Mouse (Mus musculus): ENCODE measurements at regions not wholly inside any gene's neighbourhood (a gene's known extent, or its start where the extent isn't known, plus 50 kb on each side); places are given as distances from the start of the nearest gene placed in this dataset.

GRCm38 (mm10) chr2:131676736-131677135, 114.7 kb upstream of the Adra1d start:
- H3K4me2 ChIP-seq = no peak overlapping the region
- 67% methylated on average over 1 of the region's 1 CpGs for WGBS

DNA sequence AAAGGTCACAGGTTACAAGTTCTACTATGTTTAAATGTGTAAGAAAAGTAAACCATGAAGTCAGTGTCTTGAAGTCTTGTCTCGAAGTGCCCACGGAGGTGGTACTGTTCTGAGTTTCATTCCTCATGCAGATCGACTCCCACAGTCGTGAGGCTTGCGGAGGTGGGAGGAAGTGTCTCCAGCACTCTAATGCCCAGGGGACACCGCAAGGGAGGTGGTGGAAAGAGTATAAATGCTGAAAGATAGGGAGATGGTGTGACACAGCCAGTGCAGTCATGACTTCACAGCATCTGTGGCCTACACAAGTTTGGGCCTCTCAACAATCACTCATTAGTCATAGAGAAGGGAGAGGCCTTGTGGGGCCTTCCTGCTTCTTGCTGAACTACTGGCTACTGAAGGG, 112.8 kb upstream of the Adra1d start:
- no peak for TF ChIP-seq CTCF (IDR thresholded peaks at IDR 0.05; ENCODE audit: low read depth)
- Histone ChIP-seq H3K4me1 (ENCODE audit: insufficient read depth) (no peaks in the 10 kb centered on the region), H3K27me3 (ENCODE audit: insufficient read depth, low read length) (no peaks in the 10 kb centered on the region), H3K27ac (ENCODE audit: low read depth) (no peak overlapping the region), H3K4me3 (ENCODE audit: low read depth, low read length) (no peak overlapping the region), H3K36me3 (ENCODE audit: insufficient read depth) (no peaks in the 10 kb centered on the region), H3K9me3 (ENCODE audit: low read depth, low read length) (no peaks in the 10 kb centered on the region), H3K4me2 (no peak overlapping the region), H3K9ac (no peak overlapping the region)
- ATAC-seq (ENCODE audit: insufficient read depth) (no peak), DNase-seq (no peak)
- WGBS = 82% methylated on average over 6 of the region's 6 CpGs

More at GRCm38 (mm10) chr2:131676736-131677135, 114.7 kb upstream of the Adra1d start:
- H3K9ac ChIP-seq = no peak overlapping the region
- no peak for ATAC-seq (ENCODE audit: insufficient read depth)
- no peaks in the 10 kb centered on the region for H3K9me3 ChIP-seq (ENCODE audit: low read depth, low read length)
- H3K4me1 ChIP-seq (ENCODE audit: insufficient read depth) = no peaks in the 10 kb centered on the region
- TF ChIP-seq CTCF (IDR thresholded peaks at IDR 0.05; ENCODE audit: low read depth) = no peak
- H3K36me3 ChIP-seq (ENCODE audit: insufficient read depth) = no peaks in the 10 kb centered on the region
- no peak overlapping the region for H3K27ac ChIP-seq (ENCODE audit: low read depth)
- no peak for DNase-seq
- no peak overlapping the region for H3K4me3 ChIP-seq (ENCODE audit: low read depth, low read length)
- H3K27me3 ChIP-seq (ENCODE audit: insufficient read depth, low read length) = no peaks in the 10 kb centered on the region

DNA sequence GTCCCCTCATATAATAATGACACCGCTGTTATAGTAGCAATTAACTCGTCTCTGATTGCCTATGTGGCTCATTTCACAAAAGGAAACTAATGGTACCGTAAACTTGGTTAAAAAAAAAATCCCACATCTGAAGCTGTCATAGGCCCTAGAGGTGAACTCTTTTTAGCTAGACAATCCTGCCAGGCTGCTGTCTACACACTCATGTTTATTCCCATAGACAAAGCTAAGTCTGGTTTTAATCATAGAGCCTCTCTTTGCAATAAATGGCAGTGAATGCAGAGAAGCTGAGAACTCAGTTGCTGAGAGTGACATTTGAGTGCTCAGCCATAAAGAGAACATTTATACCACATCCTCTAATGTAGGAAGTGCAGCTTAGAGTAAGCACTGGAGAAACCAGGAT, 111.3 kb upstream of the Adra1d start:
- Histone ChIP-seq H3K27ac (ENCODE audit: low read depth) (no peak overlapping the region), H3K4me3 (ENCODE audit: low read depth, low read length) (no peak overlapping the region), H3K4me2 (no peak overlapping the region), H3K9ac (no peak overlapping the region), H3K9me3 (ENCODE audit: low read depth, low read length) (no peaks in the 10 kb centered on the region), H3K36me3 (ENCODE audit: insufficient read depth) (no peaks in the 10 kb centered on the region), H3K27me3 (ENCODE audit: insufficient read depth, low read length) (no peaks in the 10 kb centered on the region), H3K4me1 (ENCODE audit: insufficient read depth) (no peaks in the 10 kb centered on the region)
- ATAC-seq (ENCODE audit: insufficient read depth) = no peak
- DNase-seq = no peak
- no peak for TF ChIP-seq CTCF (IDR thresholded peaks at IDR 0.05; ENCODE audit: low read depth)
- 67% methylated on average over 3 of the region's 3 CpGs for WGBS

GRCm38 (mm10) chr2:131672646-131673045, 110.6 kb upstream of the Adra1d start:
- H3K27ac ChIP-seq (ENCODE audit: low read depth) = no peak overlapping the region
- no peaks in the 10 kb centered on the region for H3K9me3 ChIP-seq (ENCODE audit: low read depth, low read length)
- no peaks in the 10 kb centered on the region for H3K4me1 ChIP-seq (ENCODE audit: insufficient read depth)
- H3K4me2 ChIP-seq = no peak overlapping the region
- no peaks in the 10 kb centered on the region for H3K27me3 ChIP-seq (ENCODE audit: insufficient read depth, low read length)
- no peak overlapping the region for H3K4me3 ChIP-seq (ENCODE audit: low read depth, low read length)
- no peak overlapping the region for H3K9ac ChIP-seq
- ATAC-seq (ENCODE audit: insufficient read depth) (no peak), DNase-seq (no peak)
- H3K36me3 ChIP-seq (ENCODE audit: insufficient read depth) = no peaks in the 10 kb centered on the region
- WGBS = 86% methylated on average over 1 of the region's 1 CpGs
- TF ChIP-seq CTCF (IDR thresholded peaks at IDR 0.05; ENCODE audit: low read depth) = no peak

GRCm38 (mm10) chr2:131672223-131672622, 110.1 kb upstream of the Adra1d start:
- Histone ChIP-seq H3K27ac (ENCODE audit: low read depth) (no peak overlapping the region), H3K9ac (no peak overlapping the region), H3K4me2 (no peak overlapping the region), H3K27me3 (ENCODE audit: insufficient read depth, low read length) (no peaks in the 10 kb centered on the region), H3K4me3 (ENCODE audit: low read depth, low read length) (no peak overlapping the region), H3K36me3 (ENCODE audit: insufficient read depth) (no peaks in the 10 kb centered on the region), H3K4me1 (ENCODE audit: insufficient read depth) (no peaks in the 10 kb centered on the region), H3K9me3 (ENCODE audit: low read depth, low read length) (no peaks in the 10 kb centered on the region)
- 55% methylated on average over 1 of the region's 1 CpGs for WGBS
- TF ChIP-seq CTCF (IDR thresholded peaks at IDR 0.05; ENCODE audit: low read depth) = no peak
- DNase-seq (no peak), ATAC-seq (ENCODE audit: insufficient read depth) (no peak)

DNA sequence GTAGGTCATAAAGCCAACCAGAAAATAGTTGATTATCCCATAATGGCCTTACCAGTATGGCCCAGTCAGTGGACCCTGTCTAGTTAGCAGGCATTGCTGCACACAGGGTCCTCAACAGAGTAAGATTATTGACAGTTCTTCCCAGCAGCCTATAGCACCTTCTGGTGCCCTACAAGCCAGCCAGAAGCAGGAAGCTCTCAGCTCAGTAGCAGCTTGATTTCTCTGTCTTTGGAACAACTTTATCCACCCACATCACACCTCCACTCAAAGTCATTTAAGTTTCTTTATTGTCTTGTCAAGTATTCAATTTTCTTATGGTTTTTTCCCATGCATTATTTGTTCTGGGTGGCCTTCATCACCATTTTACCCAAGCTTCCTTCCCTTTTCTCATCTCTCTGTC, 108.8 kb upstream of the Adra1d start:
- H3K27ac ChIP-seq (ENCODE audit: low read depth) = no peak overlapping the region
- H3K27me3 ChIP-seq (ENCODE audit: insufficient read depth, low read length) = no peaks in the 10 kb centered on the region
- no peak for DNase-seq
- H3K4me1 ChIP-seq (ENCODE audit: insufficient read depth) = no peaks in the 10 kb centered on the region
- TF ChIP-seq CTCF (IDR thresholded peaks at IDR 0.05; ENCODE audit: low read depth) = no peak
- no peak overlapping the region for H3K4me3 ChIP-seq (ENCODE audit: low read depth, low read length)
- no peaks in the 10 kb centered on the region for H3K9me3 ChIP-seq (ENCODE audit: low read depth, low read length)
- H3K9ac ChIP-seq = no peak overlapping the region
- no peak for ATAC-seq (ENCODE audit: insufficient read depth)
- H3K4me2 ChIP-seq = no peak overlapping the region
- no peaks in the 10 kb centered on the region for H3K36me3 ChIP-seq (ENCODE audit: insufficient read depth)

DNA sequence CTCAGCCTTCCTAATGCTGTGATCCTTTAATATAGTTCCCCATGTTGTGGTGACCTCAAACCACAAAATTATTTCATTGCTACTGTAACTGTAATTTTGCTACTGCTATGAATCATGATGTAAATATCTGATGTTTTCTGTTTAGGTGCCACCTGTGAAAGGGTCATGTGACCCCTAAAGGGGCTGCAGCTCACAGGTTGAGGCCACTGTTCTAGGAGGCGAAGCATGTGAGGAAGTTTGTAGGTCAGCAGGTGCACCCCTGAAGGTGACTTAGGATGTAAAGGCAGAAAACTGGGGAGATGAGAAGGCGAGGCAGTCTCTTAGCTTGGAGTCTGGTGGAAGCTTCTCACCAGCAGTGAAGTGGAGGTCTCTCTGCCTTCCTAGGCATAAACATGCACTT, 105.8 kb upstream of the Adra1d start:
- Histone ChIP-seq H3K27me3 (ENCODE audit: insufficient read depth, low read length) (no peaks in the 10 kb centered on the region), H3K27ac (ENCODE audit: low read depth) (no peak overlapping the region), H3K4me3 (ENCODE audit: low read depth, low read length) (no peak overlapping the region), H3K4me1 (ENCODE audit: insufficient read depth) (no peaks in the 10 kb centered on the region), H3K4me2 (no peak overlapping the region), H3K9ac (no peak overlapping the region), H3K36me3 (ENCODE audit: insufficient read depth) (no peaks in the 10 kb centered on the region), H3K9me3 (ENCODE audit: low read depth, low read length) (no peaks in the 10 kb centered on the region)
- TF ChIP-seq CTCF (IDR thresholded peaks at IDR 0.05; ENCODE audit: low read depth) = no peak
- 71% methylated on average over 2 of the region's 2 CpGs for WGBS
- no peak for ATAC-seq (ENCODE audit: insufficient read depth)
- DNase-seq = no peak

DNA sequence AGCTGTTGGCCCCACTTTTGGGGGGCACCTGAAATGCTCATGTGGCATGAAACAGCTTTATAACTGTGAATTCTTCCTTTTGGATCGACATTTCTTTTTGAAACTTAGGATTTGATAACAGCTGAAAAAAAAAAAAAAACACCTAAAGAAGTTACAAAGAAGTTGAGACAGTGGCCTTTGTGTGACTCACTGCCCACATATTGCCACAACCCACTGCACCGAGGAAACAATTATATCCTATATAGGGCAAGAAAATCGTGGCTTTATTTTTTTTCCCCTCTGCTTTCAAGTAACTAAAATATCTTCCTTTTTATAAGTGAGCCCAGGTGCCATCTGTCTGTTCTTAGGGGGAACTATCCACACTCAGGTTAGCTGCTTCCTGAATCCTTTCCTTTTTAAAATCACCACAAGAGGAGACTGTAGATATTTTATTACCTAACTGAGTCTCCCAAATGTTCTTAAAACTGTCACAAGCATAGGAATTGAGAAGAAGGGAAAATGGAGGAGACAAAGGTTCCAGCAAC, 104.8 kb upstream of the Adra1d start:
- Histone ChIP-seq H3K9ac (no peak overlapping the region), H3K27ac (ENCODE audit: low read depth) (no peak overlapping the region), H3K4me2 (no peak overlapping the region), H3K4me3 (ENCODE audit: low read depth, low read length) (no peak overlapping the region), H3K36me3 (ENCODE audit: insufficient read depth) (no peaks in the 10 kb centered on the region), H3K9me3 (ENCODE audit: low read depth, low read length) (no peaks in the 10 kb centered on the region), H3K4me1 (ENCODE audit: insufficient read depth) (no peaks in the 10 kb centered on the region), H3K27me3 (ENCODE audit: insufficient read depth, low read length) (no peaks in the 10 kb centered on the region)
- 80% methylated on average over 3 of the region's 3 CpGs for WGBS
- ATAC-seq (ENCODE audit: insufficient read depth) (no peak), DNase-seq (no peak)
- no peak for TF ChIP-seq CTCF (IDR thresholded peaks at IDR 0.05; ENCODE audit: low read depth)

All from lung, embryonic 14.5 days (tissue).